Mouse (Mus musculus) stomach, embryonic 15.5 days (tissue): Measurements from ENCODE around the gene Ehd1. TPM values are rescaled to one million over a fixed set of nuclear protein-coding genes. Genes with fewer than 3 reads are reported as not detected.
A peak's percentile ranks its signal among the peaks of the same experiment; 100 is the strongest.

Experiments used
- ATAC-seq: fragments of 200-750 bp; cut with Nextera tagmentation; 2 replicates; pipeline ENCODE4 v1.8.0; 2017; ENCODE audit warnings: low read depth, moderate number of reproducible peaks, moderate TSS enrichment; ENCODE audit not compliant: insufficient read depth, low FRiP score
- H3K27ac ChIP-seq: fragments of 300-500 bp; sonication (generic); 2 replicates; pipeline ENCODE4 v1.5.1; 2015; ENCODE audit warnings: mild to moderate bottlenecking, inconsistent platforms
- H3K27me3 ChIP-seq: fragments of 300-500 bp; sonication (generic); replicated peaks from 2 replicates; pipeline ENCODE4 v1.6.1; 2015; ENCODE audit warnings: inconsistent platforms
- H3K36me3 ChIP-seq: fragments of 300-500 bp; sonication (generic); 2 replicates; pipeline ENCODE4 v1.6.1; 2015; ENCODE audit warnings: inconsistent platforms
- H3K4me1 ChIP-seq: fragments of 300-500 bp; sonication (generic); 2 replicates; pipeline ENCODE4 v1.6.1; 2015; ENCODE audit warnings: inconsistent platforms
- H3K4me2 ChIP-seq: fragments of 300-500 bp; sonication (generic); 2 replicates; pipeline ENCODE4 v1.6.1; 2015; ENCODE audit warnings: mild to moderate bottlenecking, inconsistent platforms
- H3K4me3 ChIP-seq: fragments of 300-500 bp; sonication (generic); replicated peaks from 2 replicates; pipeline ENCODE4 v1.5.1; 2015; ENCODE audit warnings: inconsistent platforms
- H3K9ac ChIP-seq: fragments of 300-500 bp; sonication (generic); 2 replicates; pipeline ENCODE4 v1.6.1; 2015; ENCODE audit warnings: inconsistent platforms
- H3K9me3 ChIP-seq: fragments of 300-500 bp; sonication (generic); 2 replicates; pipeline ENCODE4 v1.6.1; 2016; ENCODE audit warnings: inconsistent platforms
- WGBS: fragments of 180-500 bp; shearing (Covaris S2); methylation state at CpG from one replicate; pipeline ENCODE4 v1.1.7; 2015; 5-methylcytosine and 5-hydroxymethylcytosine counted together
- polyA plus RNA-seq: library from polyadenylated mRNA; unstranded; fragments of >200 nt; fragmentation: Nextera tagmentation; extraction: Ambion mirVana; gene quantifications from 2 replicates; pipeline ENCODE4 v1.2.1, GENCODE M21; 2015

Gene Ehd1
- polyA plus RNA-seq, 1 experiment from 2014 or later, result 73.4 TPM

- H3K4me1 ChIP-seq, result peaks cover 23% of the 10 kb centered on the region
- H3K9me3 ChIP-seq, result no peaks in the 10 kb centered on the region
- no peak overlapping the region for H3K9ac ChIP-seq
- H3K4me2 ChIP-seq, result peak overlapping the region; percentile 48
- H3K27ac ChIP-seq, result no peak overlapping the region
- no peaks in the 10 kb centered on the region; the same call in 1 of the 2 replicates for H3K36me3 ChIP-seq
- H3K27me3 ChIP-seq, result no peaks in the 10 kb centered on the region
- H3K4me3 ChIP-seq, result no peak overlapping the region
- ATAC-seq, result no peak
- WGBS, result 19% methylated on average over 13 of the region's 13 CpGs
Observed at GRCm38 (mm10) chr19:6331719-6332516, 55.4 kb downstream of the Ehd1 start.

GRCm38 (mm10) chr19:6333761-6334595 is 57.5 kb downstream of the Ehd1 start:
- 57% methylated on average over 9 of the region's 9 CpGs for WGBS
- ATAC-seq, result no peak
- H3K9ac ChIP-seq, result peak overlapping the region; percentile 9; the same call in 1 of the 2 replicates

GRCm38 (mm10) chr19:6334673-6335457 is 58.3 kb downstream of the Ehd1 start, which contains the start of gene Men1:
TSS of gene Men1 (plus strand) at chr19:6334979.
- no peaks in the 10 kb centered on the region for H3K9me3 ChIP-seq
- peaks cover 25% of the 10 kb centered on the region for H3K36me3 ChIP-seq
- peak within 1 kb of the TSS; percentile 85 for H3K4me3 ChIP-seq
- peak within 1 kb of the TSS; percentile 85 for H3K4me2 ChIP-seq
- peak; percentile 92 for ATAC-seq
- peak within 1 kb of the TSS; percentile 92 for H3K27ac ChIP-seq
- peak within 1 kb of the TSS; percentile 64 for H3K9ac ChIP-seq
- no peaks in the 10 kb centered on the region for H3K27me3 ChIP-seq
- WGBS, result under 1% methylated on average over 43 of the region's 43 CpGs
- H3K4me1 ChIP-seq, result peaks cover 33% of the 10 kb centered on the region

More at GRCm38 (mm10) chr19:6333761-6334595, 57.5 kb downstream of the Ehd1 start:
- H3K4me3 ChIP-seq, result peak overlapping the region; percentile 85
- H3K4me1 ChIP-seq, result peaks cover 27% of the 10 kb centered on the region
- peak overlapping the region; percentile 92 for H3K27ac ChIP-seq
- no peaks in the 10 kb centered on the region for H3K9me3 ChIP-seq
- H3K36me3 ChIP-seq, result peaks cover 16% of the 10 kb centered on the region
- H3K4me2 ChIP-seq, result peak overlapping the region; percentile 85
- H3K27me3 ChIP-seq, result no peaks in the 10 kb centered on the region

GRCm38 (mm10) chr19:6335458-6335827 is 58.9 kb downstream of the Ehd1 start:
- peaks cover 27% of the 10 kb centered on the region for H3K36me3 ChIP-seq
- WGBS, result under 1% methylated on average over 25 of the region's 25 CpGs
- peak overlapping the region; percentile 85 for H3K4me3 ChIP-seq
- H3K4me2 ChIP-seq, result peak overlapping the region; percentile 85
- H3K9me3 ChIP-seq, result no peaks in the 10 kb centered on the region
- no peak for ATAC-seq
- peak overlapping the region; percentile 74 for H3K27ac ChIP-seq
- H3K27me3 ChIP-seq, result no peaks in the 10 kb centered on the region
- H3K9ac ChIP-seq, result peak overlapping the region; percentile 64
- peaks cover 39% of the 10 kb centered on the region for H3K4me1 ChIP-seq

GRCm38 (mm10) chr19:6336920-6337319 is 60.4 kb downstream of the Ehd1 start:
- Histone ChIP-seq H3K9me3 (no peaks in the 10 kb centered on the region), H3K4me2 (peak overlapping the region; percentile 85), H3K4me3 (peak overlapping the region; percentile 85), H3K27me3 (no peaks in the 10 kb centered on the region), H3K4me1 (peaks cover 51% of the 10 kb centered on the region), H3K27ac (no peak overlapping the region), H3K36me3 (peaks cover 27% of the 10 kb centered on the region), H3K9ac (no peak overlapping the region)
- WGBS, result 89% methylated on average over 10 of the region's 10 CpGs
- no peak for ATAC-seq

GRCm38 (mm10) chr19:6338171-6338570 is 61.6 kb downstream of the Ehd1 start:
- H3K36me3 ChIP-seq, result peaks cover 27% of the 10 kb centered on the region
- H3K9me3 ChIP-seq, result no peaks in the 10 kb centered on the region
- no peak overlapping the region for H3K9ac ChIP-seq
- H3K4me1 ChIP-seq, result peaks cover 52% of the 10 kb centered on the region
- no peak overlapping the region for H3K4me2 ChIP-seq
- H3K27ac ChIP-seq, result no peak overlapping the region
- no peak overlapping the region for H3K4me3 ChIP-seq
- WGBS, result 93% methylated on average over 7 of the region's 7 CpGs
- ATAC-seq, result no peak
- H3K27me3 ChIP-seq, result no peaks in the 10 kb centered on the region

- Histone ChIP-seq H3K9me3 (no peaks in the 10 kb centered on the region), H3K4me1 (peaks cover 52% of the 10 kb centered on the region), H3K27ac (no peak overlapping the region), H3K36me3 (peaks cover 27% of the 10 kb centered on the region), H3K4me3 (no peak overlapping the region), H3K27me3 (no peaks in the 10 kb centered on the region), H3K4me2 (no peak overlapping the region), H3K9ac (no peak overlapping the region)
- ATAC-seq, result no peak
- WGBS, result 92% methylated on average over 11 of the region's 11 CpGs
Observed at GRCm38 (mm10) chr19:6338716-6339115, 62.2 kb downstream of the Ehd1 start.

- Histone ChIP-seq H3K9me3 (no peaks in the 10 kb centered on the region), H3K9ac (no peak overlapping the region), H3K36me3 (peaks cover 27% of the 10 kb centered on the region), H3K27ac (no peak overlapping the region), H3K4me2 (no peak overlapping the region), H3K27me3 (no peaks in the 10 kb centered on the region), H3K4me1 (peaks cover 48% of the 10 kb centered on the region), H3K4me3 (no peak overlapping the region)
- 93% methylated on average over 6 of the region's 6 CpGs for WGBS
- ATAC-seq, result no peak
Observed at GRCm38 (mm10) chr19:6339191-6339590, 62.7 kb downstream of the Ehd1 start.

GRCm38 (mm10) chr19:6339890-6340504 is 63.5 kb downstream of the Ehd1 start:
- H3K9me3 ChIP-seq, result no peaks in the 10 kb centered on the region
- peaks cover 44% of the 10 kb centered on the region for H3K4me1 ChIP-seq
- peak overlapping the region; percentile 44; the same call in 1 of the 2 replicates for H3K27ac ChIP-seq
- H3K9ac ChIP-seq, result no peak overlapping the region
- H3K27me3 ChIP-seq, result no peaks in the 10 kb centered on the region
- peaks cover 27% of the 10 kb centered on the region for H3K36me3 ChIP-seq
- ATAC-seq, result no peak
- 69% methylated on average over 15 of the region's 15 CpGs for WGBS
- peak overlapping the region; percentile 95 for H3K4me2 ChIP-seq
- peak overlapping the region; percentile 74; the same call in 1 of the 2 replicates for H3K4me3 ChIP-seq

GRCm38 (mm10) chr19:6340524-6341452 is 64.3 kb downstream of the Ehd1 start, which contains the start of gene Map4k2:
TSS of gene Map4k2 (plus strand) at chr19:6341135.
- peaks cover 27% of the 10 kb centered on the region for H3K36me3 ChIP-seq
- ATAC-seq, result peak; percentile 79
- 8% methylated on average over 41 of the region's 72 CpGs for WGBS

More at GRCm38 (mm10) chr19:6340524-6341452, 64.3 kb downstream of the Ehd1 start, which contains the start of gene Map4k2:
- H3K27ac ChIP-seq, result peak within 1 kb of the TSS; percentile 48; the same call in 1 of the 2 replicates
- no peaks in the 10 kb centered on the region for H3K9me3 ChIP-seq
- peak within 1 kb of the TSS; percentile 74 for H3K4me3 ChIP-seq
- peaks cover 41% of the 10 kb centered on the region for H3K4me1 ChIP-seq
- H3K4me2 ChIP-seq, result peak within 1 kb of the TSS; percentile 95
- H3K27me3 ChIP-seq, result no peaks in the 10 kb centered on the region
- peak within 1 kb of the TSS; percentile 63 for H3K9ac ChIP-seq
